Mouse (Mus musculus): ENCODE measurements around the gene Gm10135.
"Not testable (repeated sequence)": the region's sequence is repeated elsewhere in the genome, so short reads cannot be mapped to it uniquely, and the experiment has no call there.

Gene Gm10135

GRCm38 (mm10) chr5:72974602-72975001, at the start of gene Gm10135:
Gene Gm10135 (minus strand): TSS chr5:72974702.
- no peak for DNase-seq (ENCODE audit: low read depth, low spot score)

DNA sequence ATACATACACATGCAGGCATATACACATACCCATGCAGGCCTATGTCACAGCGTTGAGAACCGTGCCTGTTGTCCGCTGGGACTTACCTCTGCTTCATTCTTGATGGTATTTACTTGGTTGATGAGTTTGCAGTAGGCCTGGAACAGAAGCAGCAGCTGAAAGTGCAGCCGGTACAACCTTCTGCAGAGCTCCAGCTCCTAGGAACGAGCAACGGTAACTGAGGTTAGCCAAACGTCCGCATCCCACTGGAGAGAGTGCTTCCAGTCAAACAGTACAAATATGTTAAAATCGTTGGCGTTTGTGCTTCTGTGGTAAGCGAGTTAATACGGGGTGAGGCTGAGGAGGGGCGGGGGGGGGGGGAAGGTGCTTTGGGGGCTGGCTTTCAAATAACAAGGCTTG, 49.3 kb upstream of the Gm10135 start:
- no peak for DNase-seq (ENCODE audit: low read depth, low spot score)

DNA sequence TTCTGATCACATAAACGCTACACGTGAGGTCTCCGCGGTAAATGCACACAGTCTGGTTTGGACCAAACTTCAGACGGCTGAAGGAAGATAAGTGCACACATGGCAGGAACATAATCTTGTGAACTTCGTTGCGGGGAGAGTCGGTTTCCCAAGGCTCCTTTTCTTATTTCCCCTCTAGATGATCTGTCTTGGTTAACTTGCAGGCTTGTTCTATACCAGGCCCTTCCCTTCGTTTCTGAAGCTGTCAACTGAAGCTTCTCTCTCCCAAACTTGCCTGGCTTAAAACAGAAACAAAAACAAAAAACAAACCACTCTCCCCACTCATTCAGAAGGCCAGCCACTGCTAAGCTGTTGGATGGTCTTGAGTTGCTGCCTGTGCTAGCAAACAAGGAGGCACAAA, 40.2 kb upstream of the Gm10135 start:
- no peak for DNase-seq (ENCODE audit: low read depth, low spot score)

GRCm38 (mm10) chr5:73013611-73014287, 39.2 kb upstream of the Gm10135 start:
- DNase-seq (ENCODE audit: low read depth, low spot score) = not testable (repeated sequence)

GRCm38 (mm10) chr5:73012884-73013610, 38.5 kb upstream of the Gm10135 start:
- DNase-seq (ENCODE audit: low read depth, low spot score) = not testable (repeated sequence)

- not testable (repeated sequence) for DNase-seq (ENCODE audit: low read depth, low spot score)
Measured at GRCm38 (mm10) chr5:73011806-73012205, 37.3 kb upstream of the Gm10135 start.

GRCm38 (mm10) chr5:73008230-73008629, 33.7 kb upstream of the Gm10135 start:
- not testable (repeated sequence) for DNase-seq (ENCODE audit: low read depth, low spot score)

GRCm38 (mm10) chr5:73007582-73007959, 33.1 kb upstream of the Gm10135 start:
- DNase-seq (ENCODE audit: low read depth, low spot score) = no peak

DNA sequence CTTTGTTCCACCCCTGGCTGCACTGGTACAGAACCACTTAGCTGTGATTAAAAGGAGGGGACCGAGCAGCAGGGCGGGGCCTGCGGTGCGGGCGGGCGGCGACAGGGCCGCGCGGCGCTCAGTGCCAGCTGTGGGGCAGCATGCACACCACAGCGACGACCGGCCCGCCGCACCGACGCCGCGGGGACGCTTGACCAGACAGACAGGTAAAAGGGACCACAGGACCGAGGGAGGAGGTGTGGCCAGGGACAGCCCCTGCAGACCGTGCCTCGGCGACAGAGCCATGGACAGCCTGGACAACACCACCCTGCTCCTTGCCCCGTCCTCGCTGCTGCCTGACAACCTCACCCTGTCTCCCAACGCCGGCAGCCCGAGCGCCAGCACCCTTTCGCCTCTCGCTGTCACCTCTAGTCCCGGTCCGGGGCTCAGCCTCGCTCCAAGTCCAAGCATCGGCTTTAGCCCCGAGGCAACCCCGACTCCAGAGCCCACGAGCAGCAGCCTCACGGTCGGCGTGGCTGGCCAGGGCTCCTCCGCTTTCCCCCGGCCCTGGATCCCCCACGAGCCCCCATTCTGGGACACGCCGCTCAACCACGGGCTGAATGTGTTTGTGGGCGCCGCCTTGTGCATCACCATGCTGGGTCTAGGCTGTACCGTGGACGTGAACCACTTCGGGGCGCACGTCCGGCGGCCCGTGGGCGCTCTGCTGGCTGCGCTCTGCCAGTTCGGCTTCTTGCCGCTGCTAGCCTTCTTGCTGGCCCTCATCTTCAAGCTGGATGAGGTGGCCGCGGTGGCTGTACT, 32.5 kb upstream of the Gm10135 start, which contains the start of gene Slc10a4:
Slc10a4 (plus strand) TSS at position 100 of the 798 bp plus-strand sequence.
- no peak for DNase-seq (ENCODE audit: low read depth, low spot score)

GRCm38 (mm10) chr5:73004046-73004445, 29.5 kb upstream of the Gm10135 start:
- no peak for DNase-seq (ENCODE audit: low read depth, low spot score)

DNA sequence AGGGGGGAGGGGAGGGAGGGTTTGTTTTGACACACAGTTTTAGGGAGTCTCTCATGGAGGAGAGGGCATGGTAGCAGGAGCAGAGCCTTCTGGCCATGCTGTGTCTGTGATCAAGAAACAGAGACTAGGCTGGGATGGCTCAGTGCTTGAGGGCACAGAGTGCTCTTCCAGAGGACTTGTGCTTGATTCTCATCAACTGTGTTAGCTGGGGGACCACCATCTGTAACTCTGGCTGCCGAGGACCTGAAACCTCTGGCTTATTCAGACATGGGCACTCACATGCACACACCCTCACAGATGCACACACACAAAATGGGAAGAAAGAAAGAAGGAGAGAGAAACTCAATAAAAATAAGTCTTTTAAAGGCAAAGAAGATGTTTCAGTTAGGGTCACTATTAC, 24.0 kb upstream of the Gm10135 start:
- not testable (repeated sequence) for DNase-seq (ENCODE audit: low read depth, low spot score)

GRCm38 (mm10) chr5:72995379-72995778, 20.9 kb upstream of the Gm10135 start:
- no peak for DNase-seq (ENCODE audit: low read depth, low spot score)

DNA sequence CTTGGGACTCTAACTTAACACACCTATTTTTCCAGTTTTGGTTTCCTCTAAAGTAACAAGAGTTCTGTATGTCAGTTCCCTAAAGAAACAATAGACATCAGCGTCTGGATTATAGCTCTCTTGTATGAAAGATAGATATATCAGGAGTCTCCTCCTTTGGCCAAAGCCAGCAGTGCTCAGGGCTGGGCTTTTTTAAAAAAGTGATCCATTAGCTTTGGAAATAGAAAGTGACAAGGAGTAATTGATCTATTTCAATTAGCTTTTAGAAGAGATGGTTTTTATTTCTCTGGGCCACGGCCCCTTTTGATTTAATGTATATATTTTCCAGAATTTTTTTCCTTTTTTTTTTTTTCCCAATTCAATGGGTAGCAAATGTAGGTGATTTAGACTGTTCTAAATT, 20.4 kb upstream of the Gm10135 start:
- no peak for DNase-seq (ENCODE audit: low read depth, low spot score)

DNA sequence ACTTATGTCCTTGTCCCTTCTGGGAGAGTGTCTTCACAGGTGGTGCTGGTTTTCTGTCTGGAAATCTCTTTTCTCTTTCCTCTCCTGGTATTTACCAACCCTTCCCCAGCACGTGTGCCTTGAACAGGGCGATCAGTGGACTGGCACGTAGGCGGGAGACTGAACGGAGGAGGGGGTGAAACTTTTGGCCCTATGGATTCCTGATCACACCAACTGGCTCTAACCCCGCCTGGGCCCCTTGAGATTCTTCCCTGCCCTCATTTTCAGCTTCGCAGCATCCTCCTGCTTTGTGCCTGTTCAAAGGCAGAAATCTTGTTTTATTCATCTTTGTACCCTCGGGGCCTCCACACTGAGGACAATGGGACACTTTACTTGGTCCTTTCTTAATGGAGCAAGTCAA, 19.9 kb upstream of the Gm10135 start:
- DNase-seq (ENCODE audit: low read depth, low spot score) = no peak

DNA sequence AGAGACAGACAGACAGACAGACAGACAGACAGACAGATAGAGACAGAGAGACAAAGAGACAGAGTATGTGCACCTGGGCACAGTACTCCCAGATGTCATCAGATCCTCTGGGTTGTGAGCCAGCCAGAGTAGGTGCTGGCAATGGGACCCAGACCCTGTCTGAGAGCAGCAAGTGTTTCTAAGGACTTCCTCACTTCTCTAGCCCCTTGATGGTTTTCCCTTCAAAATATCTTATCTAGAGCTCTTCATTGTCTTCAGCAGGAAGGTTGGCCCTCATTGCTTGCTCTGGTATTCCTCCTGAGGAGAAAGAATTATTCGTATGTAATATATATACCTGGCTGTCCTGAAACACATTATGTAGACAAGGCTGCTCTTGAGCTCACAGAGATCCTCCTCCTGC, 18.0 kb upstream of the Gm10135 start:
- no peak for DNase-seq (ENCODE audit: low read depth, low spot score)

GRCm38 (mm10) chr5:72989756-72990155, 15.3 kb upstream of the Gm10135 start:
- no peak for DNase-seq (ENCODE audit: low read depth, low spot score)

GRCm38 (mm10) chr5:72987786-72988185, 13.3 kb upstream of the Gm10135 start:
- no peak for DNase-seq (ENCODE audit: low read depth, low spot score)

DNA sequence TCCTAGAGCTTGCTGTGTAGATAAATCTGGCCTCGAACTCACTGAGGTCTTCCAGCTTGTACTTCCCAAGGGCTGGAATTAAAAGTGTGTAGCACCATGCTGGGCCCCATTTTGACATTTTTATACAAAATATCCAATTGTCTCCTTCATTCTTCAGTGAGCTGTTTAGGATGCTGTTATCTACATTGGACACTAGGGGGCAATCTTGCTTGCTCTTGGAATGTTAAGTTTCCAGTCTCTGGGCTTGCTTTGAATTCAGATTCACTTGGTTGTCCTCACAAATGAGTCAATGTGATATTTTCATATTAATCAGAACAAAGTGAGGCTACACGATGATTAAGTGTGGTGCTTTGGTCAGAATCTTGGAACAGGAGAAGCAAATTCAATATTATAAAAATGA, 9.6 kb upstream of the Gm10135 start:
- peak; percentile 43 for DNase-seq (ENCODE audit: low read depth, low spot score)

- DNase-seq (ENCODE audit: low read depth, low spot score) = no peak
Measured at GRCm38 (mm10) chr5:72976539-72976938, 2.0 kb upstream of the Gm10135 start.

GRCm38 (mm10) chr5:72975996-72976395, 1.5 kb upstream of the Gm10135 start:
- DNase-seq (ENCODE audit: low read depth, low spot score) = no peak

- DNase-seq (ENCODE audit: low read depth, low spot score) = no peak
Measured at GRCm38 (mm10) chr5:72972934-72973333, 1.6 kb downstream of the Gm10135 start.

GRCm38 (mm10) chr5:72972435-72972834, 2.1 kb downstream of the Gm10135 start:
- DNase-seq (ENCODE audit: low read depth, low spot score) = no peak

Measured in retina, postnatal 7 days (tissue).